Mouse (Mus musculus) midbrain, embryonic 11.5 days (tissue): ENCODE data around the gene B4galt7. TPM values are rescaled to one million over a fixed set of nuclear protein-coding genes. Genes with fewer than 3 reads are reported as not detected.
"Not testable (repeated sequence)": the region's sequence is repeated elsewhere in the genome, so short reads cannot be mapped to it uniquely, and the experiment has no call there.

Experiments used
- ATAC-seq: fragments of 200-750 bp; cut with Nextera tagmentation; 2 replicates; pipeline ENCODE4 v1.8.0; 2017; ENCODE audit warnings: moderate TSS enrichment, moderate library complexity; ENCODE audit not compliant: low FRiP score
- DNase-seq: peaks from one replicate; pipeline ENCODE4 v3.0.0; 2015; ENCODE audit warnings: low spot score; ENCODE audit errors: missing footprints
- H3K27ac ChIP-seq: fragments of 300-500 bp; sonication (generic); 2 replicates; pipeline ENCODE4 v1.5.1; 2014; ENCODE audit warnings: low read depth, low read length
- H3K27me3 ChIP-seq: fragments of 300-500 bp; sonication (generic); 2 replicates; pipeline ENCODE4 v1.6.1; 2014; ENCODE audit warnings: mild to moderate bottlenecking, low read length, moderate library complexity, mixed read lengths; ENCODE audit not compliant: control insufficient read depth, insufficient read depth
- H3K36me3 ChIP-seq: fragments of 300-500 bp; sonication (generic); 2 replicates; pipeline ENCODE4 v1.6.1; 2014; ENCODE audit warnings: mild to moderate bottlenecking, low read length, moderate library complexity, mixed read lengths; ENCODE audit not compliant: control insufficient read depth, insufficient read depth
- H3K4me1 ChIP-seq: fragments of 300-500 bp; sonication (generic); 2 replicates; pipeline ENCODE4 v1.6.1; 2014; ENCODE audit warnings: low read length; ENCODE audit not compliant: control insufficient read depth, insufficient read depth
- H3K4me2 ChIP-seq: fragments of 300-500 bp; sonication (generic); 2 replicates; pipeline ENCODE4 v1.6.1; 2014; ENCODE audit warnings: mild to moderate bottlenecking, moderate library complexity
- H3K4me3 ChIP-seq: fragments of 300-500 bp; sonication (generic); 2 replicates; pipeline ENCODE4 v1.5.1; 2014; ENCODE audit warnings: low read depth, low read length
- H3K9ac ChIP-seq: fragments of 300-500 bp; sonication (generic); 2 replicates; pipeline ENCODE4 v1.6.1; 2014; ENCODE audit warnings: low read length
- H3K9me3 ChIP-seq: fragments of 300-500 bp; sonication (generic); 2 replicates; pipeline ENCODE4 v1.6.1; 2016; ENCODE audit warnings: low read length; ENCODE audit not compliant: control insufficient read depth
- WGBS: fragments of 180-500 bp; shearing (Covaris S2); extraction: QIAGEN DNeasy Blood & Tissue Kit; methylation state at CpG from one replicate; pipeline ENCODE4 v1.1.7; 2014; 5-methylcytosine and 5-hydroxymethylcytosine counted together
- polyA plus RNA-seq: library from polyadenylated mRNA; unstranded; fragments of >200 nt; fragmentation: Nextera tagmentation; extraction: Ambion mirVana; gene quantifications from 2 replicates; pipeline ENCODE4 v1.2.1, GENCODE M21; 2014

The B4galt7 gene
- 16.0 and 21.4 TPM in 2 replicates for polyA plus RNA-seq

DNA sequence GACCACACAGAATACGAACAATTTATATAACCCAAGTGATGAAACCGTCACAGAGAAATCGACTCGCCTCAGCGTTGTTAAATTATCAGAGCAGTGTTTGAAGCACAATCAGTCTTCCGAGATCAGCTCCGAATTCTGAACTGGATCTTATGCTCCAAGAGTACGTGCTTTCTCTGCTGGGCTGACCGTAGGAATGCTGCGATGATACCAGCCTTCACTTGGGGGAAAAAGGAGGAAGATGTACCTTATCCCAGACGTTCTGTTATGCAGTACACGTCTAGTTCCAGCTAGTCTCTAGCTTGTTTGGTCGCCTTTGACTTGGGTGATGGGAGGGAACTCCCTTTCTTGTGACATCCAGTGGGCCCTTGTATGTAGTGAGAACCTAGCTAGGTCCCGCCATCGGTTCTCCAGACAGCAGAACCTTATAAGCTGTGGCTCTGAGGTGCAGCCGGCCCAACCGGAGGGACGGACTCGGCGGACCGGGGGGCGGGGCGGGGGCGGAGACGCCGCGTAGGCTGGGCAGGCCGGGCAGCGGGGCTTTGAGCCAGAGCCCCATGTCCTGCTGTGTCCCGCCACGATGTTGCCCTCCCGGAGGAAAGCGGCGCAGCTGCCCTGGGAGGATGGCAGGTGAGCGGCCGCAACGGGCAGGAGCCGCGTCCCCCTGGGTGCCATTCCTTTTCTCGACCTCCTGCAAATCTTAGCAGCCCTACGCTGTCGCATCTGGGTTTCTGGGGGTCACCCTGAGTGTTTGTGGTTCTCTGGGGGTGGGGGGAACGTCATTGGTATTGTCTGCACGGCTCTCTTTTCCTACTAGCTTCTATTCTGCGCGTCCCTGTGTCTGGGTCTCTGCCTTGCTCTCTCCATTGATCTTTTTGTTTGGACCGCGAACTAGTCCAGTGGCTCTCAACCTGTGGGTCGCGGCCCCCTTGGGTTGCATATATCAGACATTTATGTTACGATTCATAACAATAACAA is at the start of gene B4galt7:
Gene B4galt7, plus strand, starts transcription at position 331 of the 975 bp plus-strand sequence.
- peaks cover 4% of the 10 kb centered on the region; the same call in 1 of the 2 replicates for H3K4me1 ChIP-seq
- ATAC-seq (peak; percentile 85), DNase-seq (peak; percentile 97)
- H3K4me3 ChIP-seq, result peak within 1 kb of the TSS; percentile 59
- peak within 1 kb of the TSS; percentile 85 for H3K4me2 ChIP-seq
- no peaks in the 10 kb centered on the region for H3K9me3 ChIP-seq
- WGBS, result 10% methylated on average over 51 of the region's 51 CpGs
- no peaks in the 10 kb centered on the region for H3K27me3 ChIP-seq
- H3K9ac ChIP-seq, result peak within 1 kb of the TSS; percentile 77
- H3K36me3 ChIP-seq, result peaks cover 19% of the 10 kb centered on the region
- no peak within 1 kb of the TSS; the same call in 1 of the 2 replicates for H3K27ac ChIP-seq

DNA sequence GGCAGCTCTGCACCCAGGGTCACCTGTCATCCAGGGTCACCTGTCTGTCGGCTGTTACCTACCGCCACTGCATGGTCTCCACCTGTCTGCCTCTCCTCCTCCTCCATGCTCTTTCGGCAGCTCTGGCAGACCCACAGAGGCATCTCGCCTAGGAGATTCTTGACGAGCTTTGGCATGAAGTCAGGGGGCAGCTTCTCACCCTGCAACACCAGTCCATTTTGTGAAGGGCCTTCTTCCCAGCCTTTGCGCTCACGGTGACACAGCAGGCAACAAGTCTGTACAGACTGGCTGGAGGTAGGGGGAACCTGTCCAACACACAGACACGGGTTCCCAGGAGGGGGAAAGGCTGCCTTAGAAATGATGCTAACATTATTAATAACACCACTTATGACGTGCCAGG is 43.8 kb upstream of the B4galt7 start:
- Histone ChIP-seq H3K4me1 (no peaks in the 10 kb centered on the region), H3K4me3 (no peak overlapping the region), H3K27me3 (no peaks in the 10 kb centered on the region), H3K36me3 (peaks cover 9% of the 10 kb centered on the region; the same call in 1 of the 2 replicates), H3K9me3 (no peaks in the 10 kb centered on the region), H3K4me2 (no peak overlapping the region), H3K9ac (no peak overlapping the region), H3K27ac (no peak overlapping the region)
- ATAC-seq (no peak), DNase-seq (no peak)
- 91% methylated on average over 9 of the region's 9 CpGs for WGBS

DNA sequence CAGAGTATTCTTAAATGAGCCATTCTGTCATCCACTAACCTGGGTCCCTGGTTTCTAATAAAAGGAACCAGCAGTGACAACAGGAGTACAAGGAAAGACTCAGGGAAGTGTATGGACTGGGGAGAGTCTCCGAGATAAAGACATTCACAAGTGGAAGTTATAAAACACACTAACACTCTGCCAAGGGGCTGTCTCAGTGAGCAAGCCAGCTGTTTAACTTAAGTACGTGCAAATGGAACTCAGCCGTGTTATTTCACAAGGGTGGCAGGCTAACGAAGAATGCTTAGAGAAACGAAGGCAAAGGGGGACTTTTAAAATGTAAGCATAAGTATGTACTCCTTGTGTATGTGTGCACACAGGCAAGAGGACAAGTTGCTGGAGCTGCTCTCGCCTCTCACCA is 42.2 kb upstream of the B4galt7 start:
- 93% methylated on average over 6 of the region's 6 CpGs for WGBS
- H3K4me2 ChIP-seq, result no peak overlapping the region
- no peak overlapping the region for H3K27ac ChIP-seq
- no peaks in the 10 kb centered on the region for H3K9me3 ChIP-seq
- ATAC-seq (no peak), DNase-seq (no peak)
- H3K36me3 ChIP-seq, result peaks cover 9% of the 10 kb centered on the region; the same call in 1 of the 2 replicates
- H3K4me3 ChIP-seq, result no peak overlapping the region
- no peaks in the 10 kb centered on the region for H3K27me3 ChIP-seq
- no peak overlapping the region for H3K9ac ChIP-seq
- H3K4me1 ChIP-seq, result no peaks in the 10 kb centered on the region

DNA sequence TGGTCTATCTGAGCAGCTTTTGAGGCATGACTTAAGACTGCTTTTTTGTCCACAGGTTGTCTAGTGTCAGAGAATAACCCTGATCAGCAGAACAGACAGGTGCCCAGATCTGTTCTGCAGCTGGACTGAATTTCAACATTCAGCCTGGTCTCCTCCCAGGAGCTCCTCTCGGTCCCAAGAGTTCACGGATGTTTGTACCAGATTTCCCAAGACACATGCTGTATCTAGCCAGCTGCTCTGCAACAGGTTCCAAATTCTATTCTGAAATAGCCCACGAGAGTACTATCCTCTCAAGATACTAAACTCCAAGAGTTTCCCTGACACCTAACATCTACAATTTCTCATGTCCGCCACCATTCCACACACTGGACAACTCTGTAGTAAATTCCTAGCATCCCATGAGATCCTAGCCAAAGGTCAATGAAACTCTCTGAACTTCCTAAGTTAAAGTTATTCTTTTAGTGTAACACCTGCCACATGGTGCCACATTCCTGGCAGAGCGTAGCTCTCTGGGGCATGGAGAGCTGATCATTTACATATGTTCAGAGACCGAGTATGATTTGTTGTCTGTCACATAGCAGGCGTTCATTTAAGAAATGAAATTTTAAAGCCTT is 36.3 kb upstream of the B4galt7 start:
- ATAC-seq (no peak), DNase-seq (peak; percentile 62)
- WGBS, result 82% methylated on average over 7 of the region's 7 CpGs
- Histone ChIP-seq H3K36me3 (no peaks in the 10 kb centered on the region; the same call in 1 of the 2 replicates), H3K4me1 (no peaks in the 10 kb centered on the region), H3K27ac (no peak overlapping the region), H3K27me3 (no peaks in the 10 kb centered on the region), H3K4me2 (no peak overlapping the region), H3K9me3 (no peaks in the 10 kb centered on the region), H3K4me3 (no peak overlapping the region), H3K9ac (no peak overlapping the region)

DNA sequence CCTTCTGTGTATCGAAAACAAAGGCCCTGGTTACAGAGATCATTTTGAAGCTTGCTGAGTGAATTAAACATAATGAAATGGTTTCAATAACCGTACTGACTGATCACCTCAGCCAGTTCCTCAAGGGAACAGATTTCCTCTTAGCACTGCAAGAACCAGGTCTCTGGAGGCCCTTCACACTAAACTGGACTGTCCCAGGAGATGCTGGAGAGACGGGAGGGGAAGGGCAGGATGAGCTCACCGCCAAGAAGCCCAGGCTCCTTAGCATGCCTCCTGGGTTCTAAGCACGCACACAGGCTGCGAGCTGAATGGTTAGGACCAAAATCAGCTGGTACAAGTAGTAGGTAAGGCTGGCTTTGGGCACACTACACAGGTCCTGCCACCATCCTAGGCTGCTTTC is 32.7 kb upstream of the B4galt7 start:
- ATAC-seq, result no peak

DNA sequence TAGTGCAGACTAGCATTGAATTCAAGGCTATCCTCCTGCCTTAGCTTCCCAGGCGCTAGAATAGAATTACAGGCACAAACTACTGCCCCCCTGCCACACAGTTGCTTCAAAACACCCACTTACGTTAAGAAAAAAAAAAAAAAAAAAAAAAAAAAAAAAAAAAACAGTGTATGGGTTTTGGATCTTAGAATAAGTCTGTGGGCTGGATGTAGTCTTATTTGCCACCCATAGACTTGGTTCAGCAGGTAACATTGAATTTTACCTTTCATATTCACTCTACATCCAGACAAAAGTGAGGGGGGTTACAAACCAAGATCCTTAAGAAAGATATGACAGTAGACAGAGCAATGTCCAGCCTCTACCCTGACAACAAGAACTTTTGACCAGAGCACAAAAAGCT is 31.7 kb upstream of the B4galt7 start:
- H3K4me1 ChIP-seq, result peaks cover 11% of the 10 kb centered on the region
- H3K9ac ChIP-seq, result no peak overlapping the region
- WGBS, result 93% methylated on average over 2 of the region's 2 CpGs
- ATAC-seq, result no peak
- peak; percentile 67 for DNase-seq
- H3K36me3 ChIP-seq, result no peaks in the 10 kb centered on the region; the same call in 1 of the 2 replicates
- H3K4me3 ChIP-seq, result no peak overlapping the region
- no peak overlapping the region for H3K27ac ChIP-seq
- no peak overlapping the region for H3K4me2 ChIP-seq
- H3K9me3 ChIP-seq, result no peaks in the 10 kb centered on the region
- H3K27me3 ChIP-seq, result no peaks in the 10 kb centered on the region

More for the DNA sequence above, 32.7 kb upstream of the B4galt7 start:
- Histone ChIP-seq H3K9me3 (no peaks in the 10 kb centered on the region), H3K27me3 (no peaks in the 10 kb centered on the region), H3K4me3 (no peak overlapping the region), H3K4me2 (no peak overlapping the region), H3K9ac (no peak overlapping the region), H3K4me1 (peaks cover 11% of the 10 kb centered on the region), H3K36me3 (no peaks in the 10 kb centered on the region; the same call in 1 of the 2 replicates), H3K27ac (no peak overlapping the region)
- 95% methylated on average over 6 of the region's 6 CpGs for WGBS
- DNase-seq, result no peak

DNA sequence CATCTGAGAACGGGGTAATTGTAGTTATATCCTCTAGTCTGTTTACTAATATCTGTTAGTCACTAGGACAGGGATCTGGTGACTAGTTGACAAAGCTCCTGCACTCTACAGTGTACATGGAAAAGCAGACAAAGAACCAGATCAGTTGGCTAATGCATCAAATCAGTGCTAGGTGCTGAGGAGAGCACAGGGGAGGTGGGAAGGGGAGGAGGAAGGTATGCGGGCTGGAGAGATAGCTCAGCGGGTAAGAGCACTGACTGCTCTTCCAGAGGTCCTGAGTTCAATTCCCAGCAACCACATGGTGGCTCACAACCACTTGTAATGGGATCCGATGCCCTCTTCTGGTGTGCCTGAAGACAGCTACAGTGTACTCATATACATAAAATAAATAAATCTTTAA is 31.2 kb upstream of the B4galt7 start:
- peak; percentile 59 for DNase-seq
- ATAC-seq, H3K27me3 ChIP-seq, H3K4me3 ChIP-seq, H3K36me3 ChIP-seq, H3K9ac ChIP-seq, H3K27ac ChIP-seq, H3K9me3 ChIP-seq, H3K4me2 ChIP-seq: not testable (repeated sequence)
- peaks cover 11% of the 10 kb centered on the region for H3K4me1 ChIP-seq
- WGBS, result 88% methylated on average over 4 of the region's 4 CpGs

DNA sequence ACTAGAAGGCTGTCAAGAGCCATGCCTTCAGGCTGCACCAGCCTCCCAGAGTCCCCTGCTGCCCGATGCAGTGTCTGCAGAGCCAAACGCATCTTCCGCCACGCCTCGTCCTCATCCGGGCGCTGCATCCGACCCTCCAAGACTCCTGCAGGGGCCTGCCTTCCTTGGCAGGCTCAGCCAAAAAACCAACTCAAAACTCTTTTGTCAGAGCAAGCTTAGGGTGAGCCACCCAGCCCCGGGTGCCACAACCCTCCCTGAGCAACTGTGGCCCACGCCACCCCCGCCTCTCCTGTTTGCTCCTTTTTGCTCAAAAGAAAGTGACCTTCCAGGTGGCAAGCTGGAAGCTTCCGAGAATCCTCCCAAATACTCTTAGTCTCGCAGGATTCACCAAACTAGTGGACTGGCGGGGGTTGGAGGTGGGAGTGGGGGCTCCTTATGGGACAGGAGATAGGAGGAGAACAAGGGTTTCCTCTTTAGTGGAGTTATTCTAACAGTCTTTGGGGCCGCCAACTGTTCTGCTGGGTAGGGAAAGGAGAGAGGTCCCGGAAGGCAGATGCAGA is 29.9 kb upstream of the B4galt7 start:
- WGBS, result 3% methylated on average over 16 of the region's 16 CpGs
- H3K9ac ChIP-seq, result peak overlapping the region; percentile 96
- peaks cover 11% of the 10 kb centered on the region for H3K4me1 ChIP-seq
- peak overlapping the region; percentile 95 for H3K4me3 ChIP-seq
- ATAC-seq (peak; percentile 25; the same call in 1 of the 2 replicates), DNase-seq (peak; percentile 92)
- H3K36me3 ChIP-seq, result no peaks in the 10 kb centered on the region
- H3K27ac ChIP-seq, result 0 out of 2 replicates have a peak overlapping the region, but pooled peaks have one; percentile 57
- no peaks in the 10 kb centered on the region for H3K27me3 ChIP-seq
- peak overlapping the region; percentile 97 for H3K4me2 ChIP-seq
- H3K9me3 ChIP-seq, result no peaks in the 10 kb centered on the region
